Mouse (Mus musculus): ENCODE data around the gene Klf13. TPM values are rescaled to one million over a fixed set of nuclear protein-coding genes. Genes with fewer than 3 reads are reported as not detected.

Gene Klf13
- polyA plus RNA-seq, 2 experiments: 3.4 to 15.8 TPM

- TF ChIP-seq CTCF (IDR thresholded peaks at IDR 0.05; ENCODE audit: low read depth): no peak
- no peak for TF ChIP-seq EP300 (IDR thresholded peaks at IDR 0.05; ENCODE audit: low read depth)
- Histone ChIP-seq H3K4me1 (replicated peaks; ENCODE audit: control insufficient read depth in 2 of 2, insufficient read depth in 2 of 2, low read length in 1 of 2) (peaks cover 12 to 13% of the 10 kb centered on the region in 2 experiments), H3K27me3 (ENCODE audit: control insufficient read depth, insufficient read depth, low read length) (no peaks in the 10 kb centered on the region), H3K36me3 (replicated peaks; ENCODE audit: control insufficient read depth, insufficient read depth, low read depth) (no peaks in the 10 kb centered on the region; the same call in 1 of the 2 replicates), H3K4me2 (ENCODE audit: low read depth) (no peak overlapping the region), H3K4me3 (ENCODE audit: insufficient read depth in 1 of 2, low read depth in 2 of 2, low read length in 2 of 2) (no peak overlapping the region), H3K27ac (no peak overlapping the region), H3K9ac (replicated peaks) (no peak overlapping the region), H3K9me3 (ENCODE audit: control insufficient read depth, low read length) (no peaks in the 10 kb centered on the region)
- 75% methylated on average over 3 of the region's 3 CpGs for WGBS (ENCODE audit: insufficient replicate concordance)
- DNase-seq (ENCODE audit: low read depth in 3 of 3, low spot score in 3 of 3): no peak
- ATAC-seq (ENCODE audit: insufficient read depth): no peak
Measured at GRCm38 (mm10) chr7:63895223-63895622, 43.5 kb downstream of the Klf13 start.

DNA sequence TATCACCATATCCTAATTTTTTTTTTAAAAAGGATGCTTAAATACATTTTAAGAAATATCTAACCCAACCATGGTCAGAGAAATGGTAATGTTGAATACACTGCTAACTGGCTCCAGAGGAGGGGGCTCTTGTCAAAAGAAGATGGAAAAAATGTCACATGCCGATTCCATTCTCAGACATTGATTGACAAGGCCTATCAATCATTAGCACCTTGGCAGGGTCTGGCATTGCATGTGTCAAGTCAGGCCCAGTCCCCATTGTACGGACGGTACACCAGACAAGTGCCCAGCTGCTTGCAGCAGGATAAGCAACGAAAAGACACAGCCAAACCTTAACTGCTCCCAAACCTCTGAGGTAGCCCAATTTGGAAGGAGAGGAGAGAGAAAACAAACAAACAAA, 44.1 kb downstream of the Klf13 start:
- ATAC-seq (ENCODE audit: insufficient read depth): no peak
- no peaks in the 10 kb centered on the region for H3K9me3 ChIP-seq (ENCODE audit: control insufficient read depth, low read length)
- H3K27me3 ChIP-seq (ENCODE audit: control insufficient read depth, insufficient read depth, low read length): no peaks in the 10 kb centered on the region
- WGBS (ENCODE audit: insufficient replicate concordance): 44% methylated on average over 4 of the region's 4 CpGs
- no peak overlapping the region for H3K27ac ChIP-seq
- no peak for DNase-seq (ENCODE audit: low read depth in 3 of 3, low spot score in 3 of 3)
- H3K4me2 ChIP-seq (ENCODE audit: low read depth): no peak overlapping the region
- no peak overlapping the region for H3K9ac ChIP-seq (replicated peaks)
- peaks cover 12 to 13% of the 10 kb centered on the region in 2 experiments for H3K4me1 ChIP-seq (replicated peaks; ENCODE audit: control insufficient read depth in 2 of 2, insufficient read depth in 2 of 2, low read length in 1 of 2)
- TF ChIP-seq EP300 (IDR thresholded peaks at IDR 0.05; ENCODE audit: low read depth) (no peak), CTCF (IDR thresholded peaks at IDR 0.05; ENCODE audit: low read depth) (no peak)
- no peak overlapping the region for H3K4me3 ChIP-seq (ENCODE audit: insufficient read depth in 1 of 2, low read depth in 2 of 2, low read length in 2 of 2)
- H3K36me3 ChIP-seq (replicated peaks; ENCODE audit: control insufficient read depth, insufficient read depth, low read depth): no peaks in the 10 kb centered on the region; the same call in none of the 2 replicates

- Histone ChIP-seq H3K9me3 (ENCODE audit: control insufficient read depth, low read length) (no peaks in the 10 kb centered on the region), H3K36me3 (replicated peaks; ENCODE audit: control insufficient read depth, insufficient read depth, low read depth) (no peaks in the 10 kb centered on the region; the same call in none of the 2 replicates), H3K4me2 (ENCODE audit: low read depth) (no peak overlapping the region), H3K27me3 (ENCODE audit: control insufficient read depth, insufficient read depth, low read length) (no peaks in the 10 kb centered on the region), H3K4me1 (replicated peaks; ENCODE audit: control insufficient read depth in 2 of 2, insufficient read depth in 2 of 2, low read length in 1 of 2) (peaks cover 12 to 13% of the 10 kb centered on the region in 2 experiments), H3K9ac (replicated peaks) (no peak overlapping the region), H3K27ac (no peak overlapping the region), H3K4me3 (ENCODE audit: insufficient read depth in 1 of 2, low read depth in 2 of 2, low read length in 2 of 2) (no peak overlapping the region)
- ATAC-seq (ENCODE audit: insufficient read depth) (no peak), DNase-seq (ENCODE audit: low read depth in 3 of 3, low spot score in 3 of 3) (no peak)
- 56% methylated on average over 4 of the region's 4 CpGs for WGBS (ENCODE audit: insufficient replicate concordance)
- no peak for TF ChIP-seq CTCF (IDR thresholded peaks at IDR 0.05; ENCODE audit: low read depth)
- TF ChIP-seq EP300 (IDR thresholded peaks at IDR 0.05; ENCODE audit: low read depth): no peak
Measured at GRCm38 (mm10) chr7:63893729-63894128, 45.0 kb downstream of the Klf13 start.

DNA sequence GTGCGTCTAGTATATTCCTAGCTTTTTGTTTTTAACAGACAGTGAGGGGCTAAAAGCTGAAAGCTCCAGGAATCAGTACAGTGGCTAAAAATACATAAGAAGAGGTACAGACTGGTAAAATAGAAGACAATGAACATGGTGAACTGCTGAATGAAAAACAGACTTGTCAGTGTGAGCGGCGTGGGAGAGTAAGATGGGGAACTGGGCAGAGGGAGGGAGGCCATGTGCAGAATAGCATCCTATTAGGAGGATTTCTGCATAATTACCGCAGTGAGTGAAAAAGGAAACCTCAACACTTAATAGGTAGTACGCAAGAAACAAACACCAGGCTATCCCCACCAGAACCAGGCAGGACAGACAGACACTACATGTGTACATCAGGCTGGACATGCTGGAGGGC, 45.5 kb downstream of the Klf13 start:
- Histone ChIP-seq H3K4me2 (ENCODE audit: low read depth) (no peak overlapping the region), H3K9ac (replicated peaks) (no peak overlapping the region), H3K27ac (no peak overlapping the region), H3K4me3 (ENCODE audit: insufficient read depth in 1 of 2, low read depth in 2 of 2, low read length in 2 of 2) (no peak overlapping the region), H3K9me3 (ENCODE audit: control insufficient read depth, low read length) (no peaks in the 10 kb centered on the region), H3K36me3 (replicated peaks; ENCODE audit: control insufficient read depth, insufficient read depth, low read depth) (no peaks in the 10 kb centered on the region; the same call in none of the 2 replicates), H3K27me3 (ENCODE audit: control insufficient read depth, insufficient read depth, low read length) (no peaks in the 10 kb centered on the region), H3K4me1 (replicated peaks; ENCODE audit: control insufficient read depth in 2 of 2, insufficient read depth in 2 of 2, low read length in 1 of 2) (peaks cover 12 to 13% of the 10 kb centered on the region in 2 experiments)
- no peak for ATAC-seq (ENCODE audit: insufficient read depth)
- no peak for DNase-seq (ENCODE audit: low read depth in 3 of 3, low spot score in 3 of 3)
- WGBS (ENCODE audit: insufficient replicate concordance): 84% methylated on average over 5 of the region's 5 CpGs
- TF ChIP-seq CTCF (IDR thresholded peaks at IDR 0.05; ENCODE audit: low read depth): no peak
- no peak for TF ChIP-seq EP300 (IDR thresholded peaks at IDR 0.05; ENCODE audit: low read depth)

GRCm38 (mm10) chr7:63891488-63892075, 47.1 kb downstream of the Klf13 start:
- Histone ChIP-seq H3K9ac (replicated peaks) (no peak overlapping the region), H3K27ac (no peak overlapping the region), H3K4me1 (replicated peaks; ENCODE audit: control insufficient read depth in 2 of 2, insufficient read depth in 2 of 2, low read length in 1 of 2) (peaks cover under 1 to 3% of the 10 kb centered on the region in 2 experiments; a peak in 3 of 4 replicates), H3K4me2 (ENCODE audit: low read depth) (no peak overlapping the region), H3K4me3 (ENCODE audit: insufficient read depth in 1 of 2, low read depth in 2 of 2, low read length in 2 of 2) (no peak overlapping the region), H3K36me3 (replicated peaks; ENCODE audit: control insufficient read depth, insufficient read depth, low read depth) (no peaks in the 10 kb centered on the region; the same call in none of the 2 replicates), H3K9me3 (ENCODE audit: control insufficient read depth, low read length) (no peaks in the 10 kb centered on the region), H3K27me3 (ENCODE audit: control insufficient read depth, insufficient read depth, low read length) (no peaks in the 10 kb centered on the region)
- no peak for ATAC-seq (ENCODE audit: insufficient read depth)
- DNase-seq (ENCODE audit: low read depth in 3 of 3, low spot score in 3 of 3): no peak
- TF ChIP-seq EP300 (IDR thresholded peaks at IDR 0.05; ENCODE audit: low read depth): no peak
- TF ChIP-seq CTCF (IDR thresholded peaks at IDR 0.05; ENCODE audit: low read depth): no peak
- 86% methylated on average over 43 of the region's 43 CpGs for WGBS (ENCODE audit: insufficient replicate concordance)

All from liver, embryonic 14.5 days (tissue).